Mouse (Mus musculus) midbrain, embryonic 14.5 days (tissue): ENCODE results near the gene Anxa1. TPM values are rescaled to one million over a fixed set of nuclear protein-coding genes. Genes with fewer than 3 reads are reported as not detected.

Experiments
- polyA plus RNA-seq: library from polyadenylated mRNA; unstranded; fragments of >200 nt; fragmentation: Nextera tagmentation; extraction: Ambion mirVana; gene quantifications from 2 replicates; pipeline ENCODE4 v1.2.1, GENCODE M21; 2014

Gene Anxa1
- polyA plus RNA-seq, 1 experiment from 2014 or later = 5.6 TPM

Other genes with a start within 250 kb of the Anxa1 start
- 9.7 and 11.2 TPM in 2 replicates for gene Aldh1a1, start 101.8 kb upstream of the Anxa1 start, polyA plus RNA-seq